8 mouse cellular contexts compared by ENCODE assay signal in genomic region chr6:86472100-86472955, GRCm38 (mm10). TPM values are rescaled to one million over a fixed set of nuclear protein-coding genes. Genes with fewer than 3 reads are reported as not detected.
DNase-seq lines count a peak whose midpoint lies in the region; ATAC-seq lines count a peak whose summit lies in the region.

No protein-coding gene starts in this region.

- no peaks in the 10 kb centered on the region for H3K9me3 ChIP-seq in heart, embryonic 13.5 days
- H3K9me3 ChIP-seq in liver, embryonic 12.5 days (replicated peaks), result no peaks in the 10 kb centered on the region
- H3K9me3 ChIP-seq in stomach, embryonic 15.5 days, result no peaks in the 10 kb centered on the region

- H3K27me3 ChIP-seq in heart, embryonic 13.5 days (replicated peaks), result no peaks in the 10 kb centered on the region
- H3K27me3 ChIP-seq in liver, embryonic 12.5 days (replicated peaks), result no peaks in the 10 kb centered on the region
- no peaks in the 10 kb centered on the region for H3K27me3 ChIP-seq in stomach, embryonic 15.5 days (replicated peaks)

- H3K9ac ChIP-seq in heart, embryonic 13.5 days, result peak overlapping the region; percentile 85
- H3K9ac ChIP-seq in liver, embryonic 12.5 days, result peak overlapping the region; percentile 79
- peak overlapping the region; percentile 55; the same call in 1 of the 2 replicates for H3K9ac ChIP-seq in stomach, embryonic 15.5 days

- peak overlapping the region; percentile 68 for H3K4me3 ChIP-seq in brown adipose tissue, adult 24 weeks (ENCODE audit: insufficient read depth, low read depth, low read length)
- peak overlapping the region; percentile 52 for H3K4me3 ChIP-seq in heart, embryonic 13.5 days
- H3K4me3 ChIP-seq in liver, embryonic 12.5 days, result peak overlapping the region; percentile 63
- H3K4me3 ChIP-seq in stomach, embryonic 15.5 days (replicated peaks), result peak overlapping the region; percentile 39

- peak overlapping the region; percentile 96 for H3K27ac ChIP-seq in brown adipose tissue, adult 24 weeks (replicated peaks; ENCODE audit: low read depth, low read length)
- peak overlapping the region; percentile 92 for H3K27ac ChIP-seq in heart, embryonic 13.5 days (replicated peaks)
- peak overlapping the region; percentile 82 for H3K27ac ChIP-seq in liver, embryonic 12.5 days
- peak overlapping the region; percentile 86 for H3K27ac ChIP-seq in stomach, embryonic 15.5 days

- peaks cover 36% of the 10 kb centered on the region for H3K36me3 ChIP-seq in heart, embryonic 13.5 days
- peaks cover 29% of the 10 kb centered on the region for H3K36me3 ChIP-seq in liver, embryonic 12.5 days
- 0 out of 2 replicates have a peak, but pooled peaks cover 4% of the 10 kb centered on the region for H3K36me3 ChIP-seq in stomach, embryonic 15.5 days

- DNase-seq in CD4-positive, CD25-positive, alpha-beta regulatory T cell, adult 2 months (ENCODE audit: low read depth, low spot score), result peak; percentile 100
- DNase-seq in fat pad, adult 2 months (ENCODE audit: extremely low read depth, low read depth, low spot score), result peak; percentile 64
- peak; percentile 100 for DNase-seq in kidney, postnatal 10 days
- peak; percentile 99 to 100 for DNase-seq in natural killer cell, adult 2 months (ENCODE audit: low spot score in 2 of 2)

- peaks cover 30% of the 10 kb centered on the region for H3K4me1 ChIP-seq in brown adipose tissue, adult 24 weeks (ENCODE audit: control insufficient read depth, insufficient read depth, insufficient read length, low read length)
- peaks cover 53% of the 10 kb centered on the region for H3K4me1 ChIP-seq in heart, embryonic 13.5 days
- H3K4me1 ChIP-seq in liver, embryonic 12.5 days, result peaks cover 42% of the 10 kb centered on the region
- peaks cover 17% of the 10 kb centered on the region for H3K4me1 ChIP-seq in stomach, embryonic 15.5 days

- H3K4me2 ChIP-seq in heart, embryonic 13.5 days, result peak overlapping the region; percentile 82
- H3K4me2 ChIP-seq in liver, embryonic 12.5 days, result peak overlapping the region; percentile 87
- peak overlapping the region; percentile 67 for H3K4me2 ChIP-seq in stomach, embryonic 15.5 days

- ATAC-seq in heart, embryonic 13.5 days (ENCODE audit: extremely low read depth, insufficient number of reproducible peaks, low FRiP score, low TSS enrichment), result peak; percentile 88
- peak; percentile 93 for ATAC-seq in liver, embryonic 12.5 days
- peak; percentile 94 for ATAC-seq in stomach, embryonic 15.5 days (ENCODE audit: insufficient read depth, low FRiP score, low read depth)

- under 1% methylated on average over 56 of the region's 56 CpGs for WGBS in heart, embryonic 13.5 days
- WGBS in liver, embryonic 12.5 days (ENCODE audit: insufficient replicate concordance), result under 1% methylated on average over 56 of the region's 56 CpGs
- under 1% methylated on average over 56 of the region's 56 CpGs for WGBS in stomach, embryonic 15.5 days

RNA-seq across cellular contexts. Expression of gene C87436, which starts 34.2 kb away (rescaled TPM):
- polyA plus RNA-seq in brown adipose tissue, adult 24 weeks (2012; ENCODE audit: insufficient read depth, insufficient read length, missing spikeins), result 10.4 and 13.6 TPM in 2 replicates
- polyA plus RNA-seq in heart, embryonic 13.5 days (2015; fragmentation: Nextera tagmentation; extraction: Ambion mirVana), result 16.8 and 20.0 TPM in 2 replicates
- polyA plus RNA-seq in liver, embryonic 12.5 days (2016; fragmentation: Nextera tagmentation; extraction: Ambion mirVana), result 17.9 and 18.8 TPM in 2 replicates
- polyA plus RNA-seq in stomach, embryonic 15.5 days (2015; fragmentation: Nextera tagmentation; extraction: Ambion mirVana), result 20.9 and 24.9 TPM in 2 replicates

RNA-seq across cellular contexts. Expression of gene Gm44790, which starts 45.9 kb away (rescaled TPM):
- polyA plus RNA-seq in brown adipose tissue, adult 24 weeks (2012; ENCODE audit: insufficient read depth, insufficient read length, missing spikeins), result not detected in 2 replicates
- polyA plus RNA-seq in heart, embryonic 13.5 days (2015; fragmentation: Nextera tagmentation; extraction: Ambion mirVana), result 0.60 TPM in 1 of 2 replicates, not detected in the other
- polyA plus RNA-seq in liver, embryonic 12.5 days (2016; fragmentation: Nextera tagmentation; extraction: Ambion mirVana), result not detected in 2 replicates
- polyA plus RNA-seq in stomach, embryonic 15.5 days (2015; fragmentation: Nextera tagmentation; extraction: Ambion mirVana), result not detected in 2 replicates

RNA-seq across cellular contexts. Expression of gene Pcbp1, which starts 53.8 kb away (rescaled TPM):
- polyA plus RNA-seq in brown adipose tissue, adult 24 weeks (2012; ENCODE audit: insufficient read depth, insufficient read length, missing spikeins), result 107 and 116 TPM in 2 replicates
- polyA plus RNA-seq in heart, embryonic 13.5 days (2015; fragmentation: Nextera tagmentation; extraction: Ambion mirVana), result 218 and 286 TPM in 2 replicates
- 465 and 466 TPM in 2 replicates for polyA plus RNA-seq in liver, embryonic 12.5 days (2016; fragmentation: Nextera tagmentation; extraction: Ambion mirVana)
- polyA plus RNA-seq in stomach, embryonic 15.5 days (2015; fragmentation: Nextera tagmentation; extraction: Ambion mirVana), result 518 and 529 TPM in 2 replicates

Comparison
In these comparisons a context has a peak if more than half of its experiments do, and no peak if none do; other contexts are left out.
1. Peak in every context shown above with its lines: DNase-seq, ATAC-seq, H3K4me3 ChIP-seq and H3K27ac ChIP-seq.